8 mouse cellular contexts compared by ENCODE assay signal in the genomic region with DNA sequence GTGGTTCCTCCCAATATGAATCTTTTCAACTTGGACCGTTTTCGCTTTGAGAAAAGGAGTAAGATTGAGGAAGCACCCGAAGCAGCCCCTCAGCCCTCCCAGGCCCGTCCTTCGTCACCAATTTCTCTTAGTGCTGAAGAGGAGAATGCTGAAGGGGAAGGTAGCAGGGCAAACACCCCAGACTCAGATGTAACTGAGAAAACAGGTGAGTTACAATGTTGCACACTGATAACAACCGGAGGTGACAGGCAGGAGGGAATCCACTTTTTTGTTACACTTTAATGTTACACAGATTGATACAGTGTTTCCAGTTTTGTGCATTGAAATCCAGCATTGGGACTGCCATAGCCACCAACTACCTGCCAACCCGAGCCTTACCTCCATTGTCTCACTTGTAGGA. TPM values are rescaled to one million over a fixed set of nuclear protein-coding genes. Genes with fewer than 3 reads are reported as not detected.
DNase-seq lines count a peak whose midpoint lies in the region; ATAC-seq lines count a peak whose summit lies in the region.

No protein-coding gene starts in this region.

- peak overlapping the region; percentile 98 for H3K9ac ChIP-seq in lung, embryonic 15.5 days
- H3K9ac ChIP-seq in hindbrain, embryonic 16.5 days (ENCODE audit: low read depth, low read length), result peak overlapping the region; percentile 92
- H3K9ac ChIP-seq in midbrain, embryonic 15.5 days, result peak overlapping the region; percentile 95

- no peaks in the 10 kb centered on the region for H3K9me3 ChIP-seq in lung, embryonic 15.5 days
- H3K9me3 ChIP-seq in hindbrain, embryonic 16.5 days (ENCODE audit: control insufficient read depth, low read length), result no peaks in the 10 kb centered on the region
- no peaks in the 10 kb centered on the region for H3K9me3 ChIP-seq in midbrain, embryonic 15.5 days

- H3K4me2 ChIP-seq in lung, embryonic 15.5 days, result peak overlapping the region; percentile 73
- peak overlapping the region; percentile 77 for H3K4me2 ChIP-seq in hindbrain, embryonic 16.5 days (ENCODE audit: low read length)
- peak overlapping the region; percentile 69 for H3K4me2 ChIP-seq in midbrain, embryonic 15.5 days

- peaks cover 29% of the 10 kb centered on the region for H3K36me3 ChIP-seq in lung, embryonic 15.5 days
- peaks cover 24% of the 10 kb centered on the region for H3K36me3 ChIP-seq in hindbrain, embryonic 16.5 days (ENCODE audit: control insufficient read depth, insufficient read depth, low read length)
- H3K36me3 ChIP-seq in midbrain, embryonic 15.5 days (replicated peaks), result peaks cover 27% of the 10 kb centered on the region

- no peak for ATAC-seq in lung, embryonic 15.5 days (ENCODE audit: borderline replicate concordance, extremely low read depth, low FRiP score, low TSS enrichment)
- no peak for ATAC-seq in hindbrain, embryonic 16.5 days
- ATAC-seq in midbrain, embryonic 15.5 days (replicated peaks), result peak; percentile 15; the same call in 1 of the 2 replicates

- H3K4me1 ChIP-seq in lung, embryonic 15.5 days, result peaks cover 9% of the 10 kb centered on the region
- H3K4me1 ChIP-seq in hindbrain, embryonic 16.5 days (ENCODE audit: control insufficient read depth, insufficient read depth, low read depth, low read length), result peaks cover 13% of the 10 kb centered on the region
- H3K4me1 ChIP-seq in midbrain, embryonic 15.5 days, result peaks cover 15% of the 10 kb centered on the region

- WGBS in lung, embryonic 15.5 days, result 6% methylated on average over 7 of the region's 7 CpGs
- WGBS in hindbrain, embryonic 16.5 days, result 10% methylated on average over 7 of the region's 7 CpGs
- 13% methylated on average over 7 of the region's 7 CpGs for WGBS in midbrain, embryonic 15.5 days

- peak overlapping the region; percentile 97 for H3K27ac ChIP-seq in lung, embryonic 15.5 days
- H3K27ac ChIP-seq in hindbrain, embryonic 16.5 days (ENCODE audit: low read depth, low read length), result peak overlapping the region; percentile 97
- peak overlapping the region; percentile 99 for H3K27ac ChIP-seq in midbrain, embryonic 15.5 days

- peak overlapping the region; percentile 89 for H3K4me3 ChIP-seq in lung, embryonic 15.5 days
- H3K4me3 ChIP-seq in hindbrain, embryonic 16.5 days (ENCODE audit: low read length), result peak overlapping the region; percentile 74
- H3K4me3 ChIP-seq in midbrain, embryonic 15.5 days, result peak overlapping the region; percentile 83

- no peaks in the 10 kb centered on the region for H3K27me3 ChIP-seq in lung, embryonic 15.5 days
- H3K27me3 ChIP-seq in hindbrain, embryonic 16.5 days (replicated peaks; ENCODE audit: control insufficient read depth, insufficient read depth, low read length), result no peaks in the 10 kb centered on the region
- H3K27me3 ChIP-seq in midbrain, embryonic 15.5 days (replicated peaks), result no peaks in the 10 kb centered on the region

- DNase-seq in lung, postnatal 10 days, result no peak
- DNase-seq in c-Kit-positive CD71-positive TER-119-positive erythroid progenitor cells, embryonic 14.5 days (ENCODE audit: low spot score), result peak; percentile 27
- DNase-seq in cerebellum, adult 8-10 months, result no peak
- no peak for DNase-seq in ovary, adult 18-20 months (ENCODE audit: low spot score)
- DNase-seq in urinary bladder, postnatal 36 days (ENCODE audit: low spot score in 2 of 2), result no peak

RNA-seq across cellular contexts. Expression of a gene that starts 0.9 kb away (rescaled TPM):
- polyA plus RNA-seq in lung, embryonic 15.5 days (2015; fragmentation: Nextera tagmentation; extraction: Ambion mirVana), result 70.8 and 75.4 TPM in 2 replicates
- 43.6 and 45.2 TPM in 2 replicates for polyA plus RNA-seq in hindbrain, embryonic 16.5 days (2015; fragmentation: Nextera tagmentation; extraction: Ambion mirVana)
- polyA plus RNA-seq in midbrain, embryonic 15.5 days (2015; fragmentation: Nextera tagmentation; extraction: Ambion mirVana), result 64.1 and 71.4 TPM in 2 replicates
